ENCODE assay signal across 14 mouse cellular contexts in the genomic region with DNA sequence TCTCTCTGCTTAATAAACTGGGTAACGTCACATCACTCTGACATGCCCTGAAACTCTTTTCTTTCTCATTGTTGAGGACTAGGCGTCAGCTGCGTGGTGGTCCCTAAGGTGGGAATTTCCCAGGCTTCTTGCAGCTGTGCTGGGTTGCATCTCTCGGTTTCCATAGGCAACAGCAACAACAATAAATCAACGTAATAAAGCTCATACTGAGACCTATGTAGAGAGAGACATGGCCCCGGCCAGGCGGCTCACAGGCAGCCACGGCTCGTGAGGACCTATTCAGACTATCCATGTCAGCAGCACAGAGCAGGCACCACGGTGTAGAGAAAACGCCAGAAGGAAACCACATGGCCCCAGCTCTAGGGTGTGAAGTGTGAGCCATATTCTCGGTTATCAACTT. TPM values are rescaled to one million over a fixed set of nuclear protein-coding genes. Genes with fewer than 3 reads are reported as not detected.
A peak's percentile ranks its signal among the peaks of the same experiment; 100 is the strongest.
DNase-seq lines count a peak whose midpoint lies in the region; ATAC-seq lines count a peak whose summit lies in the region.
"Had no signal": no experiment of that assay in that cellular context is flagged by ENCODE, and none has a peak within 500 bp of the region (broad histone marks: within the 10 kb centered on the region; RNA-seq: fewer than 3 reads in every experiment).

No protein-coding gene starts in this region.

- WGBS in hindbrain, embryonic 11.5 days = 52% methylated on average over 12 of the region's 12 CpGs
- 68% methylated on average over 12 of the region's 12 CpGs for WGBS in hindbrain, embryonic 10.5 days
- WGBS in embryonic facial prominence, embryonic 14.5 days = 52% methylated on average over 12 of the region's 12 CpGs
- WGBS in limb, embryonic 10.5 days = 63% methylated on average over 12 of the region's 12 CpGs
- 11% methylated on average over 12 of the region's 12 CpGs for WGBS in neural tube, embryonic 13.5 days

- H3K9me3 ChIP-seq in hindbrain, embryonic 11.5 days (ENCODE audit: control insufficient read depth, low read length) = no peaks in the 10 kb centered on the region
- no peaks in the 10 kb centered on the region for H3K9me3 ChIP-seq in hindbrain, embryonic 10.5 days
- H3K9me3 ChIP-seq in embryonic facial prominence, embryonic 14.5 days (ENCODE audit: control insufficient read depth, low read length) = no peaks in the 10 kb centered on the region
- no peaks in the 10 kb centered on the region for H3K9me3 ChIP-seq in limb, embryonic 10.5 days (replicated peaks)
- no peaks in the 10 kb centered on the region for H3K9me3 ChIP-seq in neural tube, embryonic 13.5 days

- H3K4me3 ChIP-seq in hindbrain, embryonic 11.5 days (ENCODE audit: low read depth, low read length) = no peak overlapping the region
- H3K4me3 ChIP-seq in hindbrain, embryonic 10.5 days = no peak overlapping the region
- H3K4me3 ChIP-seq in embryonic facial prominence, embryonic 14.5 days (ENCODE audit: low read depth, low read length) = no peak overlapping the region
- no peak overlapping the region for H3K4me3 ChIP-seq in limb, embryonic 10.5 days
- no peak overlapping the region for H3K4me3 ChIP-seq in neural tube, embryonic 13.5 days

- peak; percentile 86 for ATAC-seq in hindbrain, embryonic 11.5 days (ENCODE audit: low FRiP score)
- ATAC-seq in embryonic facial prominence, embryonic 14.5 days (ENCODE audit: low read depth) = peak; percentile 74
- peak; percentile 70 for ATAC-seq in neural tube, embryonic 13.5 days (ENCODE audit: low read depth)
- ATAC-seq: lung, postnatal 0 days had no signal

- no peaks in the 10 kb centered on the region for H3K27me3 ChIP-seq in hindbrain, embryonic 11.5 days (ENCODE audit: control insufficient read depth, insufficient read depth, low read length)
- H3K27me3 ChIP-seq in hindbrain, embryonic 10.5 days (ENCODE audit: insufficient read depth, poor library complexity, severe bottlenecking) = no peaks in the 10 kb centered on the region
- no peaks in the 10 kb centered on the region for H3K27me3 ChIP-seq in embryonic facial prominence, embryonic 14.5 days (replicated peaks; ENCODE audit: control insufficient read depth, insufficient read depth, low read length)
- no peaks in the 10 kb centered on the region; the same call in 1 of the 2 replicates for H3K27me3 ChIP-seq in limb, embryonic 10.5 days (ENCODE audit: low read depth, poor library complexity, severe bottlenecking)
- peaks cover 40% of the 10 kb centered on the region for H3K27me3 ChIP-seq in neural tube, embryonic 13.5 days

- H3K4me1 ChIP-seq in hindbrain, embryonic 11.5 days (replicated peaks; ENCODE audit: control insufficient read depth, insufficient read depth, low read length) = no peaks in the 10 kb centered on the region
- peaks cover 16% of the 10 kb centered on the region for H3K4me1 ChIP-seq in hindbrain, embryonic 10.5 days (replicated peaks)
- H3K4me1 ChIP-seq in embryonic facial prominence, embryonic 14.5 days (ENCODE audit: control insufficient read depth, insufficient read depth, low read length) = no peaks in the 10 kb centered on the region
- peaks cover 19% of the 10 kb centered on the region for H3K4me1 ChIP-seq in limb, embryonic 10.5 days
- H3K4me1 ChIP-seq in neural tube, embryonic 13.5 days (replicated peaks) = peaks cover 49% of the 10 kb centered on the region

- H3K27ac ChIP-seq in hindbrain, embryonic 11.5 days (ENCODE audit: low read depth, low read length) = peak overlapping the region; percentile 68
- H3K27ac ChIP-seq in hindbrain, embryonic 10.5 days = no peak overlapping the region
- no peak overlapping the region for H3K27ac ChIP-seq in embryonic facial prominence, embryonic 14.5 days (replicated peaks; ENCODE audit: low read depth, low read length)
- no peak overlapping the region for H3K27ac ChIP-seq in limb, embryonic 10.5 days
- H3K27ac ChIP-seq in neural tube, embryonic 13.5 days (replicated peaks) = peak overlapping the region; percentile 69

- H3K36me3 ChIP-seq in hindbrain, embryonic 11.5 days (ENCODE audit: control insufficient read depth, insufficient read depth, low read length) = no peaks in the 10 kb centered on the region
- H3K36me3 ChIP-seq in hindbrain, embryonic 10.5 days = no peaks in the 10 kb centered on the region
- H3K36me3 ChIP-seq in embryonic facial prominence, embryonic 14.5 days (ENCODE audit: control insufficient read depth, insufficient read depth, low read length) = no peaks in the 10 kb centered on the region
- H3K36me3 ChIP-seq in limb, embryonic 10.5 days = no peaks in the 10 kb centered on the region
- H3K36me3 ChIP-seq in neural tube, embryonic 13.5 days = no peaks in the 10 kb centered on the region

- H3K4me2 ChIP-seq in hindbrain, embryonic 11.5 days (replicated peaks; ENCODE audit: low read depth, low read length) = no peak overlapping the region
- no peak overlapping the region for H3K4me2 ChIP-seq in embryonic facial prominence, embryonic 14.5 days (ENCODE audit: low read depth, low read length)
- no peak overlapping the region for H3K4me2 ChIP-seq in neural tube, embryonic 13.5 days

- no peak overlapping the region for H3K9ac ChIP-seq in hindbrain, embryonic 11.5 days (ENCODE audit: low read depth, low read length)
- H3K9ac ChIP-seq in embryonic facial prominence, embryonic 14.5 days (ENCODE audit: low read depth, low read length) = no peak overlapping the region
- no peak overlapping the region for H3K9ac ChIP-seq in neural tube, embryonic 13.5 days

- DNase-seq in hindbrain, embryonic 11.5 days (ENCODE audit: low spot score) = peak; percentile 57
- no peak for DNase-seq in hindbrain, embryonic 10.5 days (ENCODE audit: low spot score)
- DNase-seq in embryonic facial prominence, embryonic 14.5 days (ENCODE audit: low spot score) = peak; percentile 66
- peak; percentile 54 for DNase-seq in limb, embryonic 10.5 days (ENCODE audit: low spot score)
- DNase-seq in left cerebral cortex, postnatal 25 days (ENCODE audit: low spot score in 2 of 2) = no peak
- DNase-seq in gastrocnemius, postnatal 4 days (ENCODE audit: low spot score in 2 of 2) = no peak
- DNase-seq: cerebellum, postnatal 14 days; gastrocnemius, postnatal 25 days; kidney, adult 18-20 months; layer of hippocampus, adult 9-11 months; left cerebral cortex, postnatal 4 days; right cerebral cortex, postnatal 14 days had no signal

- intact Hi-C loops in left cerebral cortex, postnatal 25 days (cut with DNase I) = loop anchor here (10.0 kb wide), 1 partner anchor 793 kb away; the partner anchor contains the start of gene Disc1

RNA-seq across cellular contexts. Expression of gene Pcnx2, which starts 50.3 kb away (rescaled TPM):
- 0.25 and 0.46 TPM in 2 replicates for polyA plus RNA-seq in hindbrain, embryonic 11.5 days (2014; fragmentation: Nextera tagmentation; extraction: Ambion mirVana)
- 0.39 and 0.52 TPM in 2 replicates for polyA plus RNA-seq in hindbrain, embryonic 10.5 days (2016; fragmentation: Nextera tagmentation; extraction: Ambion mirVana)
- 0.43 and 0.60 TPM in 2 replicates for polyA plus RNA-seq in embryonic facial prominence, embryonic 14.5 days (2014; fragmentation: Nextera tagmentation; extraction: Ambion mirVana)
- 0.05 TPM in 1 of 2 replicates, not detected in the other for polyA plus RNA-seq in limb, embryonic 10.5 days (2016; fragmentation: Nextera tagmentation; extraction: Ambion mirVana)
- polyA plus RNA-seq in neural tube, embryonic 13.5 days (2015; fragmentation: Nextera tagmentation; extraction: Ambion mirVana) = 2.8 and 3.7 TPM in 2 replicates
- 10 to 100 TPM; 81.8 to 86.2 TPM for total RNA-seq in left cerebral cortex, postnatal 25 days (2021)
- total RNA-seq in gastrocnemius, postnatal 4 days (2021) = under 1 TPM; 0.59 to 0.88 TPM

Comparison
In these comparisons a context has a peak if more than half of its experiments do, and no peak if none do; other contexts are left out.
1. DNase-seq: peak in hindbrain, embryonic 11.5 days (single experiment), embryonic facial prominence, embryonic 14.5 days (single experiment) and limb, embryonic 10.5 days (single experiment); none in hindbrain, embryonic 10.5 days (single experiment), left cerebral cortex, postnatal 25 days (0 of 2) and gastrocnemius, postnatal 4 days (0 of 2).
2. H3K27ac ChIP-seq: peak in hindbrain, embryonic 11.5 days (single experiment) and neural tube, embryonic 13.5 days (single experiment); none in hindbrain, embryonic 10.5 days (single experiment), embryonic facial prominence, embryonic 14.5 days (single experiment) and limb, embryonic 10.5 days (single experiment).
3. Peak in every context shown above with its lines, with median percentiles within 50 percentile points of each other: ATAC-seq.